Mouse (Mus musculus): ENCODE data around the gene Tspan14.

DNA sequence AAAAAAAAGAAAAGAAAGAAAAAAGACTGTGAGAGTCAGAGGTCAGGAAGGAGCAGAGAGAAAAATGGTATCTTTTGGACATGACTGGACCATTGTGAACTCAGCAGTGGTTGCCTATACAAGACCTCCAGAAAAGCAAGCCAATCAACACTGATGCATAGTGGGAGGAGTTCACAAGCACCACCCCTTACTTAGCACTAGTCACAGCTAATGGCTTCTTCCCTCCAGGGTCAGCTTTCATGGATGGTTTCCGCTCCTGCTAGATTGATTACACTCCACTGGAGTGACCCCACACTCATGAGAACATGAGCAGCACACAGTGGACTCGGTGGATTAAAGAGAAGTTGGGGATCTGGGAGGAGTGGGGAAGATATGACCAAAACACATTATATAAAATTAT, 66.3 kb downstream of the Tspan14 start:
- TF ChIP-seq CTCF (IDR thresholded peaks at IDR 0.05; ENCODE audit: insufficient read depth, low read length) (no peak), POLR2A (IDR thresholded peaks at IDR 0.05; ENCODE audit: borderline replicate concordance, extremely low read depth, low read depth, low read length) (no peak)

Data from lung, adult 2 months (tissue).